Mouse (Mus musculus) kidney, adult 2 months (tissue): ENCODE measurements around the gene Gm10065.

ENCODE experiments used
- CTCF ChIP-seq: fragments of 200-500 bp; conservative IDR thresholded peaks from 2 replicates; pipeline ENCODE4 v1.5.1; 2011; ENCODE audit warnings: low read depth, mild to moderate bottlenecking, control low read depth, low read length, moderate library complexity, mixed read lengths; ENCODE audit not compliant: insufficient read depth, insufficient read length
- POLR2A ChIP-seq: fragments of 200-500 bp; IDR thresholded peaks from one replicate; pipeline ENCODE4 v1.6.1; 2011; ENCODE audit warnings: low read depth, low read length, control low read depth

GRCm38 (mm10) chr13:21456347-21456746, 22.9 kb downstream of the Gm10065 start:
- TF ChIP-seq POLR2A: no peak
- no peak for TF ChIP-seq CTCF
